19 mouse cellular contexts compared by ENCODE assay signal in the genomic region with DNA sequence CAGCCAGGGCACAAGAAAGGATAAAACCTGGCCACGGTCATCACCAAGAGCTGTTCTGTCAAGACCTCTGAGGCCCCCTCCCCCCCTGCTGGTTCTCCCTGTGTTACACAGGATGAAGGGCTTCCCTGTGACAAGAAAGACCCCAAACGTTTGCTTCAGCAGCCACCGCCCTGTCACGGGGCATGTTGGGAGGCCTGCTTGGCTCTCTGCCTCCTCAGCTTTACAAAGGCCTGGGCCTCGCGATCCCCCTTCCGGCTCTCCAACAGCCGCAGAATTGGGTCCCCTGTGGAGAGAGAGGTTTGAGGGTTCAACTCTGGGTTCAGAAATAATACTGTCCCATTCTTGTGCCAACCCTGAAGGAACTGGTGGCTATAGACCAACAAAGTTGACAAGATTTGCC. TPM values are rescaled to one million over a fixed set of nuclear protein-coding genes. Genes with fewer than 3 reads are reported as not detected.
DNase-seq lines count a peak whose midpoint lies in the region; ATAC-seq lines count a peak whose summit lies in the region.
"Had no signal": no experiment of that assay in that cellular context is flagged by ENCODE, and none has a peak within 500 bp of the region (broad histone marks: within the 10 kb centered on the region; RNA-seq: fewer than 3 reads in every experiment).

No protein-coding gene starts in this region.

- no peak overlapping the region for H3K27ac ChIP-seq in forebrain, embryonic 14.5 days (ENCODE audit: low read depth, low read length)
- H3K27ac ChIP-seq in forebrain, embryonic 15.5 days (replicated peaks), result no peak overlapping the region
- 0 out of 2 replicates have a peak overlapping the region, but pooled peaks have one; percentile 6 for H3K27ac ChIP-seq in limb, embryonic 15.5 days
- no peak overlapping the region for H3K27ac ChIP-seq in limb, embryonic 10.5 days
- H3K27ac ChIP-seq: heart, embryonic 10.5 days; kidney, postnatal 0 days; liver, embryonic 12.5 days; neural tube, embryonic 13.5 days; stomach, postnatal 0 days had no signal

- no peak overlapping the region for H3K4me3 ChIP-seq in forebrain, embryonic 14.5 days (ENCODE audit: low read depth, low read length)
- H3K4me3 ChIP-seq in forebrain, embryonic 15.5 days, result no peak overlapping the region
- H3K4me3 ChIP-seq in limb, embryonic 15.5 days, result no peak overlapping the region
- no peak overlapping the region for H3K4me3 ChIP-seq in limb, embryonic 10.5 days
- H3K4me3 ChIP-seq: heart, embryonic 10.5 days; liver, embryonic 12.5 days; neural tube, embryonic 13.5 days had no signal

- H3K27me3 ChIP-seq in forebrain, embryonic 14.5 days (replicated peaks; ENCODE audit: control insufficient read depth, insufficient read depth, low read length), result no peaks in the 10 kb centered on the region
- H3K27me3 ChIP-seq in forebrain, embryonic 15.5 days, result no peaks in the 10 kb centered on the region
- H3K27me3 ChIP-seq in limb, embryonic 15.5 days, result no peaks in the 10 kb centered on the region
- no peaks in the 10 kb centered on the region for H3K27me3 ChIP-seq in limb, embryonic 10.5 days (ENCODE audit: low read depth, poor library complexity, severe bottlenecking)
- H3K27me3 ChIP-seq: liver, embryonic 12.5 days; neural tube, embryonic 13.5 days had no signal

- ATAC-seq in forebrain, embryonic 14.5 days, result no peak
- no peak for ATAC-seq in forebrain, embryonic 15.5 days (replicated peaks)
- no peak for ATAC-seq in limb, embryonic 15.5 days (ENCODE audit: insufficient number of reproducible peaks, low FRiP score, low TSS enrichment, low read depth)
- ATAC-seq in CD4-positive, CD25-positive, alpha-beta regulatory T cell, adult 4 months, result no peak
- ATAC-seq: activated CD4-positive, CD25-positive, alpha-beta regulatory T cell, adult 4 months; liver, embryonic 12.5 days had no signal

- DNase-seq in forebrain, embryonic 14.5 days (ENCODE audit: low spot score), result no peak
- no peak for DNase-seq in limb, embryonic 10.5 days (ENCODE audit: low spot score)
- DNase-seq in cerebellum, adult 9-10 months, result peak; percentile 82
- DNase-seq in cerebellum, postnatal 25 days, result peak; percentile 69 to 71
- no peak for DNase-seq in heart, adult 9 months (ENCODE audit: low spot score in 2 of 2)
- DNase-seq: adrenal gland, postnatal 14 days; gastrocnemius, postnatal 36 days; kidney, adult 18-20 months; layer of hippocampus, postnatal 36 days; lung, adult 2 months had no signal

- WGBS in forebrain, embryonic 14.5 days, result 32% methylated on average over 8 of the region's 8 CpGs
- 27% methylated on average over 8 of the region's 8 CpGs for WGBS in forebrain, embryonic 15.5 days
- 64% methylated on average over 8 of the region's 8 CpGs for WGBS in limb, embryonic 15.5 days
- 67% methylated on average over 8 of the region's 8 CpGs for WGBS in limb, embryonic 10.5 days

- H3K9me3 ChIP-seq in forebrain, embryonic 14.5 days (replicated peaks; ENCODE audit: control insufficient read depth, low read length), result no peaks in the 10 kb centered on the region
- no peaks in the 10 kb centered on the region for H3K9me3 ChIP-seq in forebrain, embryonic 15.5 days
- no peaks in the 10 kb centered on the region for H3K9me3 ChIP-seq in limb, embryonic 15.5 days
- H3K9me3 ChIP-seq in limb, embryonic 10.5 days (replicated peaks), result no peaks in the 10 kb centered on the region
- H3K9me3 ChIP-seq: heart, embryonic 10.5 days; liver, embryonic 12.5 days; neural tube, embryonic 13.5 days had no signal

- peaks cover 47% of the 10 kb centered on the region for H3K36me3 ChIP-seq in forebrain, embryonic 14.5 days (ENCODE audit: control insufficient read depth, insufficient read depth, low read length)
- peaks cover 33% of the 10 kb centered on the region for H3K36me3 ChIP-seq in forebrain, embryonic 15.5 days
- peaks cover 50% of the 10 kb centered on the region for H3K36me3 ChIP-seq in limb, embryonic 15.5 days
- peaks cover 57% of the 10 kb centered on the region for H3K36me3 ChIP-seq in limb, embryonic 10.5 days

- peak overlapping the region; percentile 29; the same call in 1 of the 2 replicates for H3K9ac ChIP-seq in forebrain, embryonic 14.5 days (ENCODE audit: low read length)
- H3K9ac ChIP-seq in forebrain, embryonic 15.5 days (replicated peaks), result no peak overlapping the region
- no peak overlapping the region for H3K9ac ChIP-seq in limb, embryonic 15.5 days
- H3K9ac ChIP-seq: liver, embryonic 12.5 days; neural tube, embryonic 13.5 days had no signal

- H3K4me1 ChIP-seq in forebrain, embryonic 14.5 days (ENCODE audit: control insufficient read depth, insufficient read depth, low read length), result no peaks in the 10 kb centered on the region
- no peaks in the 10 kb centered on the region for H3K4me1 ChIP-seq in forebrain, embryonic 15.5 days
- H3K4me1 ChIP-seq in limb, embryonic 15.5 days, result peaks cover 13% of the 10 kb centered on the region; the same call in 1 of the 2 replicates
- 0 out of 2 replicates have a peak, but pooled peaks cover 2% of the 10 kb centered on the region for H3K4me1 ChIP-seq in limb, embryonic 10.5 days
- H3K4me1 ChIP-seq: neural tube, embryonic 13.5 days had no signal

- H3K4me2 ChIP-seq in forebrain, embryonic 14.5 days (ENCODE audit: low read length), result no peak overlapping the region
- H3K4me2 ChIP-seq in forebrain, embryonic 15.5 days (replicated peaks), result no peak overlapping the region
- no peak overlapping the region for H3K4me2 ChIP-seq in limb, embryonic 15.5 days
- H3K4me2 ChIP-seq: liver, embryonic 12.5 days; neural tube, embryonic 13.5 days had no signal

RNA-seq across cellular contexts. Expression of gene Unc13d, which starts 15.2 kb away (rescaled TPM):
- 0.19 and 0.62 TPM in 2 replicates for polyA plus RNA-seq in forebrain, embryonic 14.5 days (2014; fragmentation: Nextera tagmentation; extraction: Ambion mirVana)
- polyA plus RNA-seq in forebrain, embryonic 15.5 days (2015; fragmentation: Nextera tagmentation; extraction: Ambion mirVana), result 0.70 and 0.80 TPM in 2 replicates
- polyA plus RNA-seq in limb, embryonic 15.5 days (2015; fragmentation: Nextera tagmentation; extraction: Ambion mirVana), result 6.5 and 8.8 TPM in 2 replicates
- 2.4 and 3.7 TPM in 2 replicates for polyA plus RNA-seq in limb, embryonic 10.5 days (2016; fragmentation: Nextera tagmentation; extraction: Ambion mirVana)
- 100 to 1,000 TPM in 1 of 2 experiments, 10 to 100 TPM in 1; 73.8 to 138 TPM for polyA plus RNA-seq in CD4-positive, CD25-positive, alpha-beta regulatory T cell, adult 4 months (2017; shearing (Covaris generic))

RNA-seq across cellular contexts. Expression of gene Wbp2, which starts 24.3 kb away (rescaled TPM):
- polyA plus RNA-seq in forebrain, embryonic 14.5 days (2014; fragmentation: Nextera tagmentation; extraction: Ambion mirVana), result 145 and 166 TPM in 2 replicates
- polyA plus RNA-seq in forebrain, embryonic 15.5 days (2015; fragmentation: Nextera tagmentation; extraction: Ambion mirVana), result 138 and 144 TPM in 2 replicates
- polyA plus RNA-seq in limb, embryonic 15.5 days (2015; fragmentation: Nextera tagmentation; extraction: Ambion mirVana), result 61.6 and 75.5 TPM in 2 replicates
- 54.8 and 56.9 TPM in 2 replicates for polyA plus RNA-seq in limb, embryonic 10.5 days (2016; fragmentation: Nextera tagmentation; extraction: Ambion mirVana)
- 100 to 1,000 TPM; 133 to 265 TPM for polyA plus RNA-seq in CD4-positive, CD25-positive, alpha-beta regulatory T cell, adult 4 months (2017; shearing (Covaris generic))

RNA-seq across cellular contexts. Expression of gene Unk, which starts 32.4 kb away (rescaled TPM):
- 23.4 and 24.9 TPM in 2 replicates for polyA plus RNA-seq in forebrain, embryonic 14.5 days (2014; fragmentation: Nextera tagmentation; extraction: Ambion mirVana)
- 40.4 and 40.8 TPM in 2 replicates for polyA plus RNA-seq in forebrain, embryonic 15.5 days (2015; fragmentation: Nextera tagmentation; extraction: Ambion mirVana)
- polyA plus RNA-seq in limb, embryonic 15.5 days (2015; fragmentation: Nextera tagmentation; extraction: Ambion mirVana), result 34.7 and 35.1 TPM in 2 replicates
- polyA plus RNA-seq in limb, embryonic 10.5 days (2016; fragmentation: Nextera tagmentation; extraction: Ambion mirVana), result 46.1 and 53.2 TPM in 2 replicates
- 10 to 100 TPM; 10.4 to 16.1 TPM for polyA plus RNA-seq in CD4-positive, CD25-positive, alpha-beta regulatory T cell, adult 4 months (2017; shearing (Covaris generic))

RNA-seq across cellular contexts. Expression of gene H3f3b, which starts 34.8 kb away (rescaled TPM):
- polyA plus RNA-seq in forebrain, embryonic 14.5 days (2014; fragmentation: Nextera tagmentation; extraction: Ambion mirVana), result 2,620 and 3,081 TPM in 2 replicates
- polyA plus RNA-seq in forebrain, embryonic 15.5 days (2015; fragmentation: Nextera tagmentation; extraction: Ambion mirVana), result 2,534 and 2,591 TPM in 2 replicates
- polyA plus RNA-seq in limb, embryonic 15.5 days (2015; fragmentation: Nextera tagmentation; extraction: Ambion mirVana), result 1,660 and 1,740 TPM in 2 replicates
- polyA plus RNA-seq in limb, embryonic 10.5 days (2016; fragmentation: Nextera tagmentation; extraction: Ambion mirVana), result 1,754 and 1,985 TPM in 2 replicates
- polyA plus RNA-seq in CD4-positive, CD25-positive, alpha-beta regulatory T cell, adult 4 months (2017; shearing (Covaris generic)), result 1,000 to 10,000 TPM; 1,562 to 1,754 TPM

RNA-seq across cellular contexts. Expression of gene Galk1, which starts 50.0 kb away (rescaled TPM):
- polyA plus RNA-seq in forebrain, embryonic 14.5 days (2014; fragmentation: Nextera tagmentation; extraction: Ambion mirVana), result 53.9 and 59.5 TPM in 2 replicates
- 58.9 and 64.2 TPM in 2 replicates for polyA plus RNA-seq in forebrain, embryonic 15.5 days (2015; fragmentation: Nextera tagmentation; extraction: Ambion mirVana)
- polyA plus RNA-seq in limb, embryonic 15.5 days (2015; fragmentation: Nextera tagmentation; extraction: Ambion mirVana), result 174 and 194 TPM in 2 replicates
- polyA plus RNA-seq in limb, embryonic 10.5 days (2016; fragmentation: Nextera tagmentation; extraction: Ambion mirVana), result 243 and 283 TPM in 2 replicates
- polyA plus RNA-seq in CD4-positive, CD25-positive, alpha-beta regulatory T cell, adult 4 months (2017; shearing (Covaris generic)), result 10 to 100 TPM; 13.1 to 18.4 TPM

Comparison
In these comparisons a context has a peak if more than half of its experiments do, and no peak if none do; other contexts are left out.
1. DNase-seq: peak in cerebellum, adult 9-10 months (single experiment) and cerebellum, postnatal 25 days (2 of 2); none in forebrain, embryonic 14.5 days (single experiment), limb, embryonic 10.5 days (single experiment) and heart, adult 9 months (0 of 2).